14 mouse cellular contexts compared by ENCODE assay signal in genomic region chr11:102165971-102166722, GRCm38 (mm10). TPM values are rescaled to one million over a fixed set of nuclear protein-coding genes. Genes with fewer than 3 reads are reported as not detected.
DNase-seq lines count a peak whose midpoint lies in the region; ATAC-seq and TF ChIP-seq lines count a peak whose summit lies in the region.
"Had no signal": no experiment of that assay in that cellular context is flagged by ENCODE, and none has a peak within 500 bp of the region (broad histone marks: within the 10 kb centered on the region; RNA-seq: fewer than 3 reads in every experiment).

No protein-coding gene starts in this region.

- intact Hi-C loops in heart, postnatal 10 days (cut with DNase I), result no loop called here

- no peak overlapping the region for H3K4me2 ChIP-seq in kidney, embryonic 16.5 days (replicated peaks; ENCODE audit: low read depth, low read length)
- H3K4me2 ChIP-seq: hindbrain, embryonic 13.5 days had no signal

- no peaks in the 10 kb centered on the region for H3K9me3 ChIP-seq in kidney, embryonic 16.5 days (ENCODE audit: low read length)
- H3K9me3 ChIP-seq: hindbrain, embryonic 13.5 days had no signal

- H3K27me3 ChIP-seq in kidney, embryonic 16.5 days (ENCODE audit: insufficient read depth, low read length), result no peaks in the 10 kb centered on the region
- H3K27me3 ChIP-seq in cerebellum, adult 2 months (ENCODE audit: control insufficient read depth, insufficient read depth, low read length), result no peaks in the 10 kb centered on the region
- H3K27me3 ChIP-seq: hindbrain, embryonic 13.5 days had no signal

- no peak; the same call in 1 of the 2 replicates for ATAC-seq in cerebellum, adult (ENCODE audit: insufficient number of reproducible peaks, low FRiP score, low TSS enrichment)
- peak; percentile 65; the same call in 1 of the 2 replicates for ATAC-seq in kidney, embryonic 16.5 days (ENCODE audit: low FRiP score, low TSS enrichment)

- no peaks in the 10 kb centered on the region for H3K4me1 ChIP-seq in kidney, embryonic 16.5 days (ENCODE audit: insufficient read depth, low read length)
- peaks cover 30% of the 10 kb centered on the region for H3K4me1 ChIP-seq in cerebellum, adult 2 months (ENCODE audit: control insufficient read depth, insufficient read depth, low read length)
- H3K4me1 ChIP-seq: hindbrain, embryonic 13.5 days had no signal

- TF ChIP-seq CTCF in cerebellum, adult 2 months (IDR thresholded peaks at IDR 0.05; ENCODE audit: borderline replicate concordance, insufficient read depth, low read depth, low read length), result no peak

- no peak for TF ChIP-seq POLR2A in cerebellum, adult 2 months (IDR thresholded peaks at IDR 0.05; ENCODE audit: borderline replicate concordance, insufficient read depth, low read length)

- H3K4me3 ChIP-seq in kidney, embryonic 16.5 days (ENCODE audit: low read length), result no peak overlapping the region
- H3K4me3 ChIP-seq in cerebellum, adult 2 months (replicated peaks; ENCODE audit: insufficient read depth, low read depth, low read length), result no peak overlapping the region
- H3K4me3 ChIP-seq: hindbrain, embryonic 13.5 days had no signal

- WGBS in kidney, embryonic 16.5 days, result 23% methylated on average over 6 of the region's 6 CpGs
- 18% methylated on average over 6 of the region's 6 CpGs for WGBS in cerebellum, adult 2 months

- DNase-seq in cerebellum, adult 11-12 months, result peak; percentile 74
- no peak for DNase-seq in kidney, postnatal 10 days
- DNase-seq in cerebellum, adult 2 months, result peak; percentile 58 to 78
- DNase-seq in layer of hippocampus, adult 8-10 months (ENCODE audit: low spot score in 2 of 2), result peak; percentile 57 to 61
- DNase-seq in heart, postnatal 10 days, result no peak
- DNase-seq in embryo, embryonic 11 days, result no peak
- DNase-seq: adrenal gland, postnatal 10 days; heart, adult 11 months had no signal

- no peak overlapping the region for H3K9ac ChIP-seq in kidney, embryonic 16.5 days (replicated peaks; ENCODE audit: low read length)
- H3K9ac ChIP-seq: hindbrain, embryonic 13.5 days had no signal

- no peak overlapping the region for H3K27ac ChIP-seq in kidney, embryonic 16.5 days (ENCODE audit: low read length)
- peak overlapping the region; percentile 28; the same call in 1 of the 2 replicates for H3K27ac ChIP-seq in cerebellum, adult 2 months (ENCODE audit: insufficient read depth, low read length)
- H3K27ac ChIP-seq: hindbrain, embryonic 13.5 days; macrophage had no signal

- H3K36me3 ChIP-seq in kidney, embryonic 16.5 days (ENCODE audit: insufficient read depth, low read length), result peaks cover 56% of the 10 kb centered on the region

RNA-seq across cellular contexts. Expression of gene Tmem101, which starts 9.9 kb away (rescaled TPM):
- 42.7 and 43.1 TPM in 2 replicates for polyA plus RNA-seq in kidney, embryonic 16.5 days (2015; fragmentation: Nextera tagmentation; extraction: Ambion mirVana)
- polyA plus RNA-seq in cerebellum, adult 2 months (2012; rRNA removed), result 33.2 and 34.0 TPM in 2 replicates
- 10 to 100 TPM; 22.6 to 27.3 (median 25.1) TPM for total RNA-seq in layer of hippocampus, adult 8-10 months (2022)
- total RNA-seq in heart, postnatal 10 days (2021), result 10 to 100 TPM; 13.7 to 14.7 TPM

RNA-seq across cellular contexts. Expression of gene Lsm12, which starts 18.9 kb away (rescaled TPM):
- 90.2 and 108 TPM in 2 replicates for polyA plus RNA-seq in kidney, embryonic 16.5 days (2015; fragmentation: Nextera tagmentation; extraction: Ambion mirVana)
- polyA plus RNA-seq in cerebellum, adult 2 months (2012; rRNA removed), result 35.2 and 40.2 TPM in 2 replicates
- total RNA-seq in layer of hippocampus, adult 8-10 months (2022), result 10 to 100 TPM; 53.5 to 61.6 (median 58.8) TPM
- 10 to 100 TPM; 58.5 to 61.4 TPM for total RNA-seq in heart, postnatal 10 days (2021)

RNA-seq across cellular contexts. Expression of gene Nags, which starts 20.8 kb away (rescaled TPM):
- polyA plus RNA-seq in kidney, embryonic 16.5 days (2015; fragmentation: Nextera tagmentation; extraction: Ambion mirVana), result 0.10 and 0.17 TPM in 2 replicates
- not detected in 2 replicates for polyA plus RNA-seq in cerebellum, adult 2 months (2012; rRNA removed)
- under 1 TPM in 1 of 4 experiments, not detected in 3; 0.29 TPM for total RNA-seq in layer of hippocampus, adult 8-10 months (2022)
- under 1 TPM in 1 of 2 experiments, not detected in 1; 0.12 TPM for total RNA-seq in heart, postnatal 10 days (2021)
- total RNA-seq: left cerebral cortex, postnatal 36 days had no signal
- polyA plus RNA-seq: embryonic facial prominence, embryonic 11.5 days; hindbrain, embryonic 13.5 days; macrophage had no signal

RNA-seq across cellular contexts. Expression of gene G6pc3, which starts 23.3 kb away (rescaled TPM):
- polyA plus RNA-seq in kidney, embryonic 16.5 days (2015; fragmentation: Nextera tagmentation; extraction: Ambion mirVana), result 46.0 and 49.9 TPM in 2 replicates
- 115 and 120 TPM in 2 replicates for polyA plus RNA-seq in cerebellum, adult 2 months (2012; rRNA removed)
- 10 to 100 TPM; 66.0 to 74.2 (median 70.4) TPM for total RNA-seq in layer of hippocampus, adult 8-10 months (2022)
- 10 to 100 TPM; 37.9 to 38.1 TPM for total RNA-seq in heart, postnatal 10 days (2021)

RNA-seq across cellular contexts. Expression of gene Pyy, which starts 58.5 kb away (rescaled TPM):
- not detected in 2 replicates for polyA plus RNA-seq in kidney, embryonic 16.5 days (2015; fragmentation: Nextera tagmentation; extraction: Ambion mirVana)
- polyA plus RNA-seq in cerebellum, adult 2 months (2012; rRNA removed), result 7.1 and 7.4 TPM in 2 replicates
- not detected for total RNA-seq in layer of hippocampus, adult 8-10 months (2022)
- not detected for total RNA-seq in heart, postnatal 10 days (2021)
- total RNA-seq: adrenal gland, postnatal 10 days; left cerebral cortex, postnatal 36 days had no signal
- polyA plus RNA-seq: embryonic facial prominence, embryonic 11.5 days; macrophage had no signal

Comparison
In these comparisons a context has a peak if more than half of its experiments do, and no peak if none do; other contexts are left out.
1. DNase-seq: peak in cerebellum, adult 11-12 months (single experiment), cerebellum, adult 2 months (2 of 2) and layer of hippocampus, adult 8-10 months (2 of 2); none in kidney, postnatal 10 days (single experiment), heart, postnatal 10 days (0 of 2) and embryo, embryonic 11 days (single experiment).